Mouse (Mus musculus) testis, adult 2 months (tissue): ENCODE data around the gene Scnm1. TPM values are rescaled to one million over a fixed set of nuclear protein-coding genes. Genes with fewer than 3 reads are reported as not detected.

ENCODE experiments used
- H3K27ac ChIP-seq: fragments of 200-500 bp; 2 replicates; pipeline ENCODE4 v1.5.1; 2012; ENCODE audit warnings: low read depth, low read length; ENCODE audit not compliant: control insufficient read depth, insufficient read depth
- H3K27me3 ChIP-seq: fragments of 200-500 bp; 2 replicates; pipeline ENCODE4 v1.6.1; 2012; ENCODE audit warnings: mild to moderate bottlenecking, low read length, moderate library complexity; ENCODE audit not compliant: control insufficient read depth, insufficient read depth
- H3K36me3 ChIP-seq: fragments of 200-500 bp; 2 replicates; pipeline ENCODE4 v1.6.1; 2012; ENCODE audit warnings: mild to moderate bottlenecking, low read length; ENCODE audit not compliant: control insufficient read depth, insufficient read depth
- H3K4me1 ChIP-seq: fragments of 200-500 bp; 2 replicates; pipeline ENCODE4 v1.6.1; 2012; ENCODE audit warnings: low read length; ENCODE audit not compliant: control insufficient read depth, insufficient read depth
- H3K4me3 ChIP-seq: fragments of 200-500 bp; 2 replicates; pipeline ENCODE4 v1.5.1; 2012; ENCODE audit warnings: low read depth, mild to moderate bottlenecking, low read length, moderate library complexity, mixed read lengths; ENCODE audit not compliant: control insufficient read depth
- CTCF ChIP-seq: fragments of 200-500 bp; IDR thresholded peaks from 2 replicates; pipeline ENCODE4 v1.5.1; 2012; ENCODE audit warnings: low read depth, mild to moderate bottlenecking, inconsistent platforms, low read length, moderate library complexity; ENCODE audit not compliant: control insufficient read depth, insufficient read depth, insufficient replicate concordance
- POLR2A ChIP-seq: fragments of 200-500 bp; IDR thresholded peaks from 2 replicates; pipeline ENCODE4 v1.6.1; 2012; ENCODE audit warnings: low read depth, mild to moderate bottlenecking, inconsistent platforms, low read length, moderate library complexity; ENCODE audit not compliant: control insufficient read depth
- polyA plus RNA-seq: library from polyadenylated mRNA; depleted of rRNA; stranded (reverse); fragments of >200 nt; gene quantifications from 2 replicates; pipeline ENCODE4 v1.2.3, GENCODE M21; 2012

The Scnm1 gene
- polyA plus RNA-seq, 1 experiment, result 41.4 TPM

- Histone ChIP-seq H3K36me3 (no peaks in the 10 kb centered on the region; the same call in 1 of the 2 replicates), H3K27me3 (no peaks in the 10 kb centered on the region), H3K4me1 (peaks cover 11% of the 10 kb centered on the region), H3K4me3 (no peak overlapping the region), H3K27ac (no peak overlapping the region)
- TF ChIP-seq CTCF (peak; percentile 94; the same call in 1 of the 2 replicates), POLR2A (no peak)
These were observed 8.8 kb upstream of the Scnm1 start for GRCm38 (mm10) chr3:95142617-95143011.

- peaks cover 11% of the 10 kb centered on the region for H3K4me1 ChIP-seq
These were observed 8.3 kb upstream of the Scnm1 start, which contains the start of gene Tnfaip8l2 for GRCm38 (mm10) chr3:95141952-95142616. TSS of gene Tnfaip8l2 (minus strand) at chr3:95142360.

GRCm38 (mm10) chr3:95141474-95141873, 7.7 kb upstream of the Scnm1 start:
- no peak overlapping the region for H3K4me3 ChIP-seq
- H3K4me1 ChIP-seq, result peaks cover 11% of the 10 kb centered on the region

More at GRCm38 (mm10) chr3:95141952-95142616, 8.3 kb upstream of the Scnm1 start, which contains the start of gene Tnfaip8l2:
- no peaks in the 10 kb centered on the region for H3K27me3 ChIP-seq
- no peaks in the 10 kb centered on the region; the same call in 1 of the 2 replicates for H3K36me3 ChIP-seq
- TF ChIP-seq POLR2A (no peak), CTCF (no peak)
- no peak within 1 kb of the TSS for H3K4me3 ChIP-seq
- no peak within 1 kb of the TSS for H3K27ac ChIP-seq

GRCm38 (mm10) chr3:95140795-95141194, 7.0 kb upstream of the Scnm1 start:
- TF ChIP-seq CTCF (no peak), POLR2A (no peak)
- Histone ChIP-seq H3K4me3 (peak overlapping the region; percentile 32; the same call in 1 of the 2 replicates), H3K36me3 (no peaks in the 10 kb centered on the region; the same call in 1 of the 2 replicates), H3K4me1 (peaks cover 11% of the 10 kb centered on the region), H3K27ac (no peak overlapping the region), H3K27me3 (no peaks in the 10 kb centered on the region)

More at GRCm38 (mm10) chr3:95141474-95141873, 7.7 kb upstream of the Scnm1 start:
- no peak overlapping the region for H3K27ac ChIP-seq
- H3K27me3 ChIP-seq, result no peaks in the 10 kb centered on the region
- no peak for TF ChIP-seq POLR2A
- TF ChIP-seq CTCF, result no peak
- no peaks in the 10 kb centered on the region; the same call in 1 of the 2 replicates for H3K36me3 ChIP-seq

- H3K4me1 ChIP-seq, result peaks cover 11% of the 10 kb centered on the region
- peak overlapping the region; percentile 32 for H3K4me3 ChIP-seq
- TF ChIP-seq CTCF (no peak), POLR2A (no peak)
- H3K27me3 ChIP-seq, result no peaks in the 10 kb centered on the region
- H3K27ac ChIP-seq, result no peak overlapping the region
- no peaks in the 10 kb centered on the region; the same call in 1 of the 2 replicates for H3K36me3 ChIP-seq
These were observed 6.4 kb upstream of the Scnm1 start for GRCm38 (mm10) chr3:95140289-95140595.

GRCm38 (mm10) chr3:95139586-95140288, 5.9 kb upstream of the Scnm1 start:
- Histone ChIP-seq H3K27me3 (no peaks in the 10 kb centered on the region), H3K4me1 (peaks cover 13% of the 10 kb centered on the region), H3K27ac (0 out of 2 replicates have a peak overlapping the region, but pooled peaks have one; percentile 28), H3K36me3 (no peaks in the 10 kb centered on the region; the same call in 1 of the 2 replicates), H3K4me3 (peak overlapping the region; percentile 32)
- TF ChIP-seq CTCF, result no peak
- TF ChIP-seq POLR2A, result no peak

- Histone ChIP-seq H3K27me3 (no peaks in the 10 kb centered on the region), H3K4me1 (peaks cover 20% of the 10 kb centered on the region), H3K4me3 (no peak overlapping the region), H3K36me3 (no peaks in the 10 kb centered on the region; the same call in 1 of the 2 replicates), H3K27ac (no peak overlapping the region)
- TF ChIP-seq CTCF (no peak), POLR2A (no peak)
These were observed 2.5 kb upstream of the Scnm1 start for GRCm38 (mm10) chr3:95136336-95136735.
